Mouse (Mus musculus): ENCODE measurements around the gene Armc2. TPM values are rescaled to one million over a fixed set of nuclear protein-coding genes. Genes with fewer than 3 reads are reported as not detected.

The Armc2 gene
- total and polyA plus RNA-seq, 3 experiments, result 0.08 to 0.13 TPM; not detected in 1

DNA sequence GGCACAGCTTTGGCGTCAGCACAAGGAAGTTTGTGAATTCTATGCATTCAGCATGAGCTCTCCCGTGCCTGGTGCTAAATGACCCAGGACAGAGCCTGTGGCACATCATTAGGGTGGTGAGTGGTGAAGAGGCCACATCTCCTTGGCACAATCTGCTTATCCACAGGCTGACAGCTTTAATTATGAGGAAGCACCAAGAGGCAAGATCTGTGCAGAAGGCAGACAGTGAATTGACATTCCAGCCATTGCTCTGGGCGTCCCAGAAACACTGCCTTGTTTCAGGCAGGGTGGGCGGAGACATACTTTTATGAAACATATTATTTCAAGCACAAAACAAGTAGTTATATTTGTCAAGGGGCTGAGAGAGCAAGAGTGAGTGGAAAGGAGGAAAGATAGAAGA is 18.6 kb upstream of the Armc2 start:
- Histone ChIP-seq H3K36me3 (ENCODE audit: control insufficient read depth in 1 of 2, insufficient read depth in 2 of 2, low read length in 2 of 2) (peaks cover 0 to 2% of the 10 kb centered on the region in 2 experiments; a peak in 2 of 4 replicates), H3K4me1 (ENCODE audit: control insufficient read depth in 1 of 2, insufficient read depth in 2 of 2, low read length in 2 of 2) (peaks cover 0 to 2% of the 10 kb centered on the region in 2 experiments; a peak in 1 of 4 replicates), H3K27me3 (ENCODE audit: control insufficient read depth in 1 of 2, insufficient read depth in 2 of 2, low read length in 2 of 2) (no peaks in the 10 kb centered on the region; a peak in 2 of 4 replicates), H3K79me2 (ENCODE audit: control insufficient read depth, insufficient read depth, low read length, poor library complexity) (no peaks in the 10 kb centered on the region), H3K9me3 (replicated peaks; ENCODE audit: insufficient read depth, low read length) (no peaks in the 10 kb centered on the region), H3K9ac (ENCODE audit: control insufficient read depth, low read depth, low read length, poor library complexity, severe bottlenecking) (no peak overlapping the region), H3K4me3 (ENCODE audit: control insufficient read depth in 1 of 2, insufficient read depth in 1 of 2, low read depth in 2 of 2, low read length in 2 of 2) (no peak overlapping the region), H3K27ac (ENCODE audit: control insufficient read depth, low read depth, low read length) (no peak overlapping the region)
- TF ChIP-seq USF2 (IDR thresholded peaks at IDR 0.05; ENCODE audit: borderline replicate concordance in 1 of 2, insufficient read depth in 1 of 2, low read depth in 1 of 2, low read length in 2 of 2), result no peak
- no peak for DNase-seq (ENCODE audit: low read depth, low spot score)

DNA sequence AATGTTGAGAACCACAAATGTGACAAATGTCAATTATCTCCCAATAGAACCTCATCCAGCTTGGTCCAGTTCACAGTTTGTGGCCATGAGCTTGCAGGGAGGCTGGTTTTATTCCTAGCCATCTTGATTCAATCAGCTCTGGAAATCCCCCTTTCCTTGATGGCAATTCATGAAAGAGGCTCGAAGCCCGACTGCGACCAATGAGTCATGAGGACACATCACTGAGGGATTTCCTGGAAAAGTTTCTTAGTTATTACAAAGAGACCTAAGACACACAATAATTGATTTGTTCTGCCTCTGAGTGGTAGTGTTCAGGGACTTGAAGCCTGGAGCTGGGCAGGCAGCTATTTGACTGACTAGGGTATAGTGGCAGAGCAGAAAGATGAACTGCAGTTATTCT is 15.3 kb upstream of the Armc2 start:
- Histone ChIP-seq H3K4me1 (ENCODE audit: control insufficient read depth in 1 of 2, insufficient read depth in 2 of 2, low read length in 2 of 2) (peaks cover 5 to 18% of the 10 kb centered on the region in 2 experiments), H3K79me2 (ENCODE audit: control insufficient read depth, insufficient read depth, low read length, poor library complexity) (no peaks in the 10 kb centered on the region), H3K27ac (ENCODE audit: control insufficient read depth, low read depth, low read length) (no peak overlapping the region), H3K9ac (ENCODE audit: control insufficient read depth, low read depth, low read length, poor library complexity, severe bottlenecking) (no peak overlapping the region), H3K36me3 (ENCODE audit: control insufficient read depth in 1 of 2, insufficient read depth in 2 of 2, low read length in 2 of 2) (peaks cover 0 to 7% of the 10 kb centered on the region in 2 experiments; a peak in 2 of 4 replicates), H3K4me3 (ENCODE audit: control insufficient read depth in 1 of 2, insufficient read depth in 1 of 2, low read depth in 2 of 2, low read length in 2 of 2) (no peak overlapping the region), H3K9me3 (replicated peaks; ENCODE audit: insufficient read depth, low read length) (no peaks in the 10 kb centered on the region), H3K27me3 (ENCODE audit: control insufficient read depth in 1 of 2, insufficient read depth in 2 of 2, low read length in 2 of 2) (no peaks in the 10 kb centered on the region; a peak in 2 of 4 replicates)
- no peak for DNase-seq (ENCODE audit: low read depth, low spot score)
- TF ChIP-seq E2F4 (IDR thresholded peaks at IDR 0.05; ENCODE audit: borderline replicate concordance, low read depth, low read length), result no peak
- TF ChIP-seq ELF1 (IDR thresholded peaks at IDR 0.05; ENCODE audit: low read depth, low read length), result no peak
- no peak for TF ChIP-seq MAZ (IDR thresholded peaks at IDR 0.05; ENCODE audit: low read depth, low read length)
- TF ChIP-seq RAD21 (IDR thresholded peaks at IDR 0.05; ENCODE audit: low read depth, low read length), result no peak
- no peak for TF ChIP-seq POLR2AphosphoS5 (IDR thresholded peaks at IDR 0.05; ENCODE audit: borderline replicate concordance, low read depth, low read length)
- no peak for TF ChIP-seq UBTF (IDR thresholded peaks at IDR 0.05; ENCODE audit: borderline replicate concordance, insufficient read depth, low read depth, low read length)
- TF ChIP-seq TAL1 (IDR thresholded peaks at IDR 0.05; ENCODE audit: low read length), result no peak
- no peak for TF ChIP-seq MEF2A (IDR thresholded peaks at IDR 0.05; ENCODE audit: extremely low read depth, insufficient replicate concordance, low read depth, low read length, poor library complexity, severe bottlenecking)
- TF ChIP-seq NELFE (IDR thresholded peaks at IDR 0.05; ENCODE audit: low read depth, low read length), result no peak
- TF ChIP-seq GATA1 (IDR thresholded peaks at IDR 0.05; ENCODE audit: low read depth, low read length), result no peak
- no peak for TF ChIP-seq ZMIZ1 (IDR thresholded peaks at IDR 0.05; ENCODE audit: low read depth, low read length)
- TF ChIP-seq MYC (IDR thresholded peaks at IDR 0.05; ENCODE audit: low read depth, low read length), result no peak
- TF ChIP-seq MXI1 (IDR thresholded peaks at IDR 0.05; ENCODE audit: low read depth, low read length), result no peak
- no peak for TF ChIP-seq NRF1 (IDR thresholded peaks at IDR 0.05; ENCODE audit: insufficient read depth, low read depth, low read length, poor library complexity, severe bottlenecking)

Measured in MEL (cell line).